Mouse (Mus musculus): ENCODE results near the gene Ctnnd1.
"Not testable (repeated sequence)": the region's sequence is repeated elsewhere in the genome, so short reads cannot be mapped to it uniquely, and the experiment has no call there.

Gene Ctnnd1

DNA sequence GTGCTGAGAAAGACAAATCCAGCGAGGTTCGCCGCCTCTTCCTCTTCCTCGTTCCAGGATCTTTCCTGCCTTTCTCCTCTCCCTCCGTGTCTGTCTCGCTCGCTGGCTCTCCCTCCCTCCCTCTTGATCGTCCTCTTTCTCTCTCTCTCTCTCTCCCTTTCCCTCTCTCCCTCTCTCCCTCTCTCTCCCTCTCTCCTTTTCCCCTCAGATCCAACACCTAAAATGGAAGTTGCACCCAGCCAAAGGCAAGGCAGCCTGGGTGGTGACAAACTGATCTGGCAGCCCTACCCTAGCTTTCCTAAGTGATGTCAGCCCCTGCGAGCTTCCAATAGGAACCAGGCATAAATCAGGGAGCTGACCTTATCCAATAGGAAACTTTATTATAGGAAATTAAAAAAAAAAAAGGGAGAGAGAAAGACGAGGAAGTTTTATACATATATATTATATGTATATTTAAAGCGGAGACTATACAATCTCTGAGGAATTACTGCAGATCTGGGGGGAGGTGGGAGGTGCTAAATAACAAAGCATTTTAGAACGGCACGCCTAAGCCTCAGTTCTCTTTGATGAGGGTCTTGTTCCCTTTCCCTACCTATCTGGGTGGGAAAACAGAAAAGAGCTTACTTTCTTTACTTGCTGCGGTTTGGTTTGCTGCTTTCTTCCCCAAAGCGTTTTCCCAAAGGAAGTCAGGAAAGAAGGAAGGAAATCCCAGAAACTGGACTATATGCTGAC, at the start of gene Ctnnd1:
Gene Ctnnd1 (minus strand): TSS at position 302 of the 732 bp plus-strand sequence.
- peak; percentile 84 for DNase-seq (ENCODE audit: extremely low spot score)

GRCm38 (mm10) chr2:84695007-84695695, 44.6 kb upstream of the Ctnnd1 start:
- DNase-seq (ENCODE audit: extremely low spot score), result no peak

DNA sequence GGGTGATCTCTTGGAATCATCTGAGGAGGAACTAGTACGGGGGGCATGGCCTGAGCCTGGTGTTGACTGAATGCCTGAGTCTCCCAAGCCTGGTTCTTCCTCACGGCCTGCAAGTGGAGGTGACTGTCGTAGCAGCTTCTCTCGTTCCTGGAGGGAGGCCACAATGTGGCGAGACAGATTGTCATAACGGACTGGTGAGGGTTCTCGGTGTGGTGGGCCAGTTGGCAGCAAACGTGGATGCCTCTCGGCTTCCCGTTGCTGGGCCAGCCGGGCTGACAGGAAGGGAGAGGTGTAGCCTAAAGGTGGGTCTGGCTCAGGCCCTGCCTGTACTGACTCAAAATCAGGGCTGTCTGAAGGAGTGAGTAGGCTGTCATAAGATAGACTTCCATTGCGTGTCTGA, 39.5 kb upstream of the Ctnnd1 start:
- no peak for DNase-seq (ENCODE audit: extremely low spot score)

DNA sequence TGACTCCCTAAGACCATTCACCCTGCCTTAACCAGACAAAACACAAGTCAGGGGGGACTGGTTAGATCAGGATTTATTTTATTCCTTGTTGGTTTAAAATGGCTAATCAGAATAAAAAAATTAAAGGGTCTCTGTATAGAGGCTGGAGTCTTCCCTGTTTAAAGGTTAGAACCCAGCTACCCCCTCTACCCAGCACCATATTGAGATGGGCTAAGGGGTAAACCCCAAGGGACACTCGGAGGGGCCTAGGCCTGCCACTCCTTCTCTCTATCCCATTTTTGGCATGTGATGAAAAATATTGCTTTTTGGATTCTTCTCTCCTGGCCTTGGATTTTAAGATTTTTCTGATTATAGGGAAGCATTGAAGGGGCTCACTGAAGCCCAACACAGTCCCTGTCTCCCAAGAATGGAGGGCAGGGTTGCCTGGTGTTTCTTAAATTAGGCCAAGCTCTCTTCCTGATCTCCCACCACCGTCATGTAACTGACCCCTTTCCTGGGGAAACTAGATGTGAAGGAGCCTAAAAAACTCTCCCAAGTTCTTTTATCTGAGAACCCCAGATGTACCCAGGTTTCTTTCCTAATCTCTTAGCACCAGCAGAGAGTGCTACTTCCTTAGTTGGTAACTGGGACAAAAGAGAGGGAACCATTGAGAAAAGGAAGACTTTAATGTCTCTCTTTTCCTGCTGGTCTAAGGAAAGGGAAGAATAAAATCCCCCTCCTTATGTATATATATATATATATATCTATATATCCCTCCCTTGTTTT, 37.7 kb upstream of the Ctnnd1 start:
- no peak for DNase-seq (ENCODE audit: extremely low spot score)

GRCm38 (mm10) chr2:84682605-84683183, 32.1 kb upstream of the Ctnnd1 start:
- DNase-seq (ENCODE audit: extremely low spot score), result no peak

DNA sequence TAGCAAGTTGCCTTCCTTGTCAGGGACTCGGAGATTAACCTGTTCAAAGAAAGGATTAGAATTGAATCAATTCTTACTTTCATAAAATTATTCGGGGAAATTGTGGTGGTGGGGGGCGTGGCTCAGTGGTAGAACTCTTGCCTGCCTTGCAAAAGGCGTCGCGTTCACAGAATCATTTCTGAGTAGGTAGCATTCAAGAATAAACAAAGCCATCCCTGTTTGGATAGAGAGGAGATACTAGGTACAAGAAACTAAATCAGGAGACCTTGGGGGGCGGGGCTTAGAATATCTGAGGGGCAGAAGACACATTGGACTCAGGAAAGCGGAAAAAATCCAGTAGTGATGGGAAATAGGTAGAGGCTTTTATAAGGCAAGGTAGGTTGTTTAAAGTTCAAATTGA, 28.5 kb upstream of the Ctnnd1 start, which contains the start of gene Tmx2:
Gene Tmx2 (minus strand): TSS at position 125 of the 400 bp plus-strand sequence.
- no peak for DNase-seq (ENCODE audit: extremely low spot score)

DNA sequence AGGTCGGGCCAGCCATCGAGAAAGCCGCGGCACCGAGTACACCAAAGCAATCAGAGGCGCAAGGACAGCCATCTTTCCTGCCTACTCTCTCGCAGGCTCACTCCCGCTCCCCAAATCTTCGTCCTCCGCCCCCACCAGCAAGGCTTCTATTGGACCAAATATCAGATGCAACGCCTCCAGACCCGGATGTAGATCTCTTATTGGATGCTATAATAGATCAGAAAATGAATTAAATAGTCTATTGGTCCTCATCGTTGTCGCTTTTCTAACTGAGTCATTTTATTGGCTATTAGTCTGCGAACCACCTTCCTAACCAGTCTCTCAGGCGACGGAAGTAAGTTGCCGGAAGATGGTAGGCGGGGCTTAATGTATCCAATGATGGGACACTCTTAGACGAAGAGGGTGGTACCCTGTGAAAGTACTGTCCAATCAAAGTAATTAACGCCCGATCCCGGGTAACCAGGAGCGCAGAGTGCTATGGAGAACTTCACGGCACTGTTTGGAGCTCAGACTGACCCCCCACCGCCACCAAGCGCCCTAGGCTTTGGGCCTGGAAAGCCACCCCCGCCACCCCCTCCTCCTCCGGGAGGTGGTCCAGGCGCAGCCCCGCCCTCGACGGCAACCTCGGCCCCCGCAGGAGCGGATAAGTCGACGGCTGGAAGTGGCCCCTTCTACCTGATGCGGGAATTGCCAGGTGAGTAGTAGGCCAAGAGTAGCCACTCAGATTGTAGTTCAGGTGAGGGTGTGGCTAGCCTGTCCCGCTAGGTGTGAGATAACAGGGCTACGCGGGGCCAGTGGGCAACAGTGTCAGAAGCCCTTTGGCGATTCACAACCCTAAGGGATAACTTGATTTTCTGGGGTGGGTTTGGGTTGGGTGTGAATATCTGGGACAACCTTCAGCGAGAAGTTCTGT, 27.7 kb upstream of the Ctnnd1 start, which contains the start of the genes Gm28635 and Med19:
Gene Gm28635 (minus strand): TSS at position 74 of the 913 bp plus-strand sequence.
Gene Med19 (plus strand): TSS at position 435 of the 913 bp plus-strand sequence.
- DNase-seq (ENCODE audit: extremely low spot score), result peak; percentile 91

DNA sequence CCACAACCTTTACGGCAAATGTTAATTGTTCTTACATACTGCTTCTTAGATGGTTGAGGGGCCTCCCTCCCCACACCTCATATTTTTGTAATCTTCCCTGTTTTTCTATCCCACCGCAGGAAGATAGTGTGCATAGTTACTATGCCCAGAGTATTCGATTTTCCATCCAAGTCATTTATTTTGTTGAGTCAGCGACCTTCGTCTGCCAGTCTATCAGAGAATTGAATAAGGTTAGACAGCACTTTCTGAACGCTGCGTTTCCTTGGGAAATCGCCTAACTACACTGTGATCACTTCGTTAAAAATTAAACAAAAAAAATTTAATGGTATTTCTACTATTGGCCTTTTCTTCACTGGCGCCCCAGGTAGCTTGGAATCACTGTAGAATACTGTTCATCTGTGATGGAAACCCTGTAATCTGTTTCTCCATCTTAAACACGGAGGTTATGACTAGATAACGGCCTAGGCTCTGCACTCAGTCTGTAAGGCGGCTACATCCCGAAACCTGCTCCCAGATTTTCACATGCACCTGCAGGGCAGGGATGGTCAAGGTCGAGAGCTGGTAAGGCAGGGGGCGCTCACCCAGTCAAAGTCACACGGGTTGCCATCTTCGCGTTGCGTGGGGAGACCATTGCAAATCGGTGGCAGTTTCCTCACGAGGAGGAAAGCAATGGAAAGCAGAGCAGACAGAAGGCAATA, 26.9 kb upstream of the Ctnnd1 start:
- DNase-seq (ENCODE audit: extremely low spot score), result peak; percentile 72

DNA sequence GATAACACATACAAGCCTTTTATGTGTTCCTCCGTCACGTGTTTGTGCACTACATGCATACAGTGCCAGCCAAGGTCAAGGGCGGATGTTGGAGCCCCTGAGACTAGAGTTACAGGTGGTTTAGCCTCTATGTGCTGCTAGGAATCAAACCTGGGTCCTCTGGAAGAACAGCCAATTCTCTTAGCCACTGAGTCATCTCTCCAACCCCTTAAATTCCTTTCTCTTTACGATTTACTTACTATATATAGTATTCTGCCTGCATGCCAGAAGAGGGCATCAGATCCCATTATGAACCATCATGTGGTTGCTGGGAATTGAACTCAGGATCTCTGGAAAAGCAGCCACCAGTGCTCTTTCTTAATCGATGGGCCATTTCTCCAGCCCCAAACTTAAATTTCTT, 21.0 kb upstream of the Ctnnd1 start:
- DNase-seq (ENCODE audit: extremely low spot score), result not testable (repeated sequence)

DNA sequence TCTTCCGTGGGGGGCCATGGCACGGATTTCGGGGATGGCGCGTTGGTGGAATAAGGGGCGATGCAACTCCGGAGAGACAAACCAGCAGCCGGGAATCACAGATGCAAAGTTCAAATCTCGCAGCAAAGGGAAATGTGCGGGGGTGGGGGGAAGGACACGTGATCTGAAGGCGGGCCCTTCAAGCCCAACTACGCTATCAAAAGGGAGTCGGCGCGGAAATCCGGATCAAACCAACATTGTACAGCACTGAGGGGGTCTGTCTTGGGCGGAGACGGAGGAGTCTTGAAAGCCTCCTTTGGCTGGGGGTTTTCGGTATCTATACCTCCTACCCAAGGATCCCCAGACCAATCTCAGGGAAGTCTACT, 20.0 kb upstream of the Ctnnd1 start, which contains the start of gene Selenoh:
Gene Selenoh (minus strand): TSS at position 202 of the 365 bp plus-strand sequence.
- DNase-seq (ENCODE audit: extremely low spot score), result peak; percentile 94

- DNase-seq (ENCODE audit: extremely low spot score), result no peak
Measured at GRCm38 (mm10) chr2:84669828-84670568, 19.4 kb upstream of the Ctnnd1 start.

- no peak for DNase-seq (ENCODE audit: extremely low spot score)
Measured at GRCm38 (mm10) chr2:84666081-84666480, 15.5 kb upstream of the Ctnnd1 start.

- DNase-seq (ENCODE audit: extremely low spot score), result no peak
Measured at GRCm38 (mm10) chr2:84662866-84663265, 12.3 kb upstream of the Ctnnd1 start.

DNA sequence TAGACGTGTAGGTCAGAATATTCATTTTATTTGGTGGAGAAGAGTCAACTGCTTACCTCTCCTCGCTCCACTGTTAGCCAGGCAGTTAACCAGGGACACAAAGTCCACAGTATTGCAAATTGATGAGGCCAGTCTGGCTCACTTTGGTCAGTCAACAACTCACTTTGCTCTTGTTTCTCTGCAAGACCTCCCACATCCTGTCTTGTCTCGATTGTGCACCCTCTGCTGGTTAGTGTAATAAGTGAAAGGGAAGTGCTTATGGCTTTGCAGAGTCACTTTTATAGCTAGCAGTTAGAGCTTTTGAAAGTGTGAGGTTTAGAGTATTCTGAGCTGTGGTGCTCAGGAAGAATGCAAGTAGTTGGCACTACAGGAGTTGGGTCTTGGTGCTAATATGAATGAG, 9.7 kb upstream of the Ctnnd1 start:
- no peak for DNase-seq (ENCODE audit: extremely low spot score)

DNA sequence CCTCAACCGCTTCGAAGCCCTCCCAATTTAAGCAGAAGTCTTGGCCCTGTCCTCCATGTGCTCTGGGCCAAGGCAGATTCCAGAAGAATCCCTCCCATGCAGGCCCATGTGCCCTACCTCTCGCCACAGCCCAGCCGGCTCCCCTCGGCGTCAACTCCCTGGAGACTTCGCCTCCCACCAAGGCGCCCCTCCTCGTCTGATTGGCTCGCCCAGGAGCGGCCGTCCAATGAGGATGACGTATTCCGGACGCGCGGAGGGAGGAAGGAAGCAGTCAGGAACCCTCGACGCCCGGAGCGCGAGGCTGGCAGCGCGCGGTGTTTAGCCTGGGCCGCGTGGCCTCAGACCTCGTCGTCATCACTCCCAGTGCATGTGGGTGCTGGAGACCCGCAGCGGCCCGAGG, 8.2 kb upstream of the Ctnnd1 start, which contains the start of gene Btbd18:
Gene Btbd18 (plus strand): TSS at position 274 of the 400 bp plus-strand sequence.
- DNase-seq (ENCODE audit: extremely low spot score), result no peak

DNA sequence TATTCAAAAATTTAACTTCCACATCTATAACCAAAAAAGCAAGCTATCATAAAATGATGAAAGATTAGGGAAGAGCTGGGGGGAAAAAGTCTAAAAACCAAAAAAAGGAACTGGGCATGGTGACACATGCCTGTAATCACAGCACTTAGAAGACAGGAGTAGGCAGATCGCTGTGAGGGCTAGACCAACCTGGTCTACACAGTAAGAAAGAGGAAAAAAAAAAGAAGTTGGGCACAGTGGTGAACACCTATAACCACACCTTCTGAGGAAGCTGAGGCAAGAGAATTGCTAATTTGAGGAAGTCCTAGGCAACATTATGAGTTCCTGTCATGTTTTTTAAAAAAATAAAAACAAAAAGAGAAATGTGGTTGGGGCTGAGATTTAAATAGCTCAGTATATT, 5.3 kb upstream of the Ctnnd1 start:
- no peak for DNase-seq (ENCODE audit: extremely low spot score)

DNA sequence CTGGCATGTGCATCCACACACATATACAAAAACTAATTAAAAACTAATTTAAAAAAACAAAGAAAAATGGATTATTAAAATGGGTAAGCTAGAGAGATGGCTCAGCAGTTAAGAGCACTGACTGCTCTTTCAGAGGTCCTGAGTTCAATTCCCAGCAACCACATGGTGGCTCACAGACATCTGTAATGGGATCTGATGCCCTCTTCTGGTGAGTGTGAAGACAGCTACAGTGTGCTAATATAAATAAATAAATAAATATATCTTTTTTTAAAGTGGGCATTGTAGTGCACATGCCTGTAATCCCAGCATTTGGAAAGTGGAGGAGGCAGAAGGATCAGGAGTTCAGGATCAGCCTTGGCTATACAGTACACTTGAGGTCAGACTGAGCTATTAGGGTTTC, 2.8 kb upstream of the Ctnnd1 start:
- DNase-seq (ENCODE audit: extremely low spot score), result no peak

DNA sequence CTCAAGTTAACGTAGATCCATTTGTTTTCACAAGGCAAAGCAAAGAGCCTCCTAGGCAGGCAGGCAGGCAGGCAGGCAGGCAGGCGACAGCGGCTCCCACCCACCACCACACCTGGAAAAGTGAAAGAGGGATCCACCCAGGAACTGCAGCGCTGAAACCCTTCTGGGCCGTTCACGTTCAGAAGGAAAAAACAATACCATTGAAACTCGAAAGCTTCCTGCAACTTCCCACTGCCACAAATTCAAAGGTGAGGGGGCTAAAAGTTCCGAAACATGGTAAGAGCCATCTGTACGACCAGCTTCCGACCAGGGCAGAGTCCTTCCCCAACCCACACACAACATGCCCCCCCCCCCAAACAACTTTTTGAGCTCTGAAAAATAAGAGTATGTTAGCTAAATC, 891 bp downstream of the Ctnnd1 start:
- DNase-seq (ENCODE audit: extremely low spot score), result no peak

- no peak for DNase-seq (ENCODE audit: extremely low spot score)
Measured at GRCm38 (mm10) chr2:84648369-84648768, 2.2 kb downstream of the Ctnnd1 start.
